Mouse (Mus musculus) left cerebral cortex, adult 2 months (tissue): ENCODE measurements around the gene Padi4. TPM values are rescaled to one million over a fixed set of nuclear protein-coding genes. Genes with fewer than 3 reads are reported as not detected.

Source experiments
- DNase-seq, 2 experiments: peaks; one replicate each; pipeline ENCODE4 v3.0.0; 2021 to 2022; ENCODE audit warnings: low spot score in 2 of 2, mixed read lengths in 1 of 2; ENCODE audit errors: extremely low spot score in 1 of 2
- H3K27ac ChIP-seq: fragments of 200-600 bp; 2 replicates; pipeline ENCODE4 v1.8.1; 2022
- H3K4me3 ChIP-seq: fragments of 200-600 bp; 2 replicates; pipeline ENCODE4 v1.8.1; 2022
- CTCF ChIP-seq: fragments of 200-600 bp; IDR thresholded peaks from 2 replicates; pipeline ENCODE4 v1.8.1; 2022; ENCODE audit warnings: antibody characterized with exemption, mild to moderate bottlenecking, moderate library complexity
- intact Hi-C: fragments of 180-260 bp; cut with DNase I; formaldehyde crosslinking; loops from one replicate; pipeline ENCODE4 v1.15.1; 2025
- total RNA-seq, 2 experiments: library from RNA; stranded (reverse); gene quantifications; 2 replicates each; pipeline ENCODE4 v1.2.3; 2021

The Padi4 gene
- total RNA-seq, 2 experiments from 2014 or later, result 0.14 TPM; not detected in 1

- no peak for DNase-seq
- H3K27ac ChIP-seq, result no peak overlapping the region
- intact Hi-C loops, result no loop called here
- H3K4me3 ChIP-seq, result no peak overlapping the region
- no peak for TF ChIP-seq CTCF
These were observed 50.8 kb downstream of the Padi4 start for GRCm38 (mm10) chr4:140723192-140723591.

- no peak for TF ChIP-seq CTCF
- no peak for DNase-seq
- Histone ChIP-seq H3K27ac (no peak overlapping the region), H3K4me3 (no peak overlapping the region)
- intact Hi-C loops, result no loop called here
These were observed 51.3 kb downstream of the Padi4 start for GRCm38 (mm10) chr4:140722710-140723109.

GRCm38 (mm10) chr4:140721968-140722490 is 52.0 kb downstream of the Padi4 start:
- intact Hi-C loops, result no loop called here
- no peak overlapping the region for H3K27ac ChIP-seq
- no peak overlapping the region for H3K4me3 ChIP-seq
- no peak for DNase-seq
- TF ChIP-seq CTCF, result no peak

- TF ChIP-seq CTCF, result no peak
- no peak overlapping the region for H3K27ac ChIP-seq
- no peak for DNase-seq
- intact Hi-C loops, result no loop called here
- no peak overlapping the region for H3K4me3 ChIP-seq
These were observed 53.9 kb downstream of the Padi4 start for GRCm38 (mm10) chr4:140720091-140720490.

GRCm38 (mm10) chr4:140718436-140718835 is 55.6 kb downstream of the Padi4 start:
- intact Hi-C loops, result no loop called here
- TF ChIP-seq CTCF, result no peak
- Histone ChIP-seq H3K4me3 (no peak overlapping the region), H3K27ac (no peak overlapping the region)
- no peak for DNase-seq

GRCm38 (mm10) chr4:140716994-140717393 is 57.0 kb downstream of the Padi4 start:
- no peak for DNase-seq
- TF ChIP-seq CTCF, result no peak
- Histone ChIP-seq H3K27ac (no peak overlapping the region), H3K4me3 (no peak overlapping the region)
- intact Hi-C loops, result no loop called here

GRCm38 (mm10) chr4:140714586-140714985 is 59.5 kb downstream of the Padi4 start:
- intact Hi-C loops, result loop anchor here (1.0 to 5.0 kb wide), 3 partner anchors 13 to 248 kb away; partner anchors contain the start of gene Sdhb
- DNase-seq, result no peak
- peak overlapping the region; percentile 78 for H3K27ac ChIP-seq
- peak overlapping the region; percentile 16; the same call in 1 of the 2 replicates for H3K4me3 ChIP-seq
- no peak for TF ChIP-seq CTCF

- DNase-seq, result peak; percentile 95 to 97
- intact Hi-C loops, result loop anchor here (1.0 to 5.0 kb wide), 3 partner anchors 12 to 249 kb away; partner anchors contain the start of gene Sdhb
- Histone ChIP-seq H3K4me3 (peak overlapping the region; percentile 16; the same call in 1 of the 2 replicates), H3K27ac (peak overlapping the region; percentile 78)
- peak; percentile 95 for TF ChIP-seq CTCF
These were observed 60.3 kb downstream of the Padi4 start for GRCm38 (mm10) chr4:140713480-140714365.

GRCm38 (mm10) chr4:140711360-140711759 is 62.7 kb downstream of the Padi4 start:
- TF ChIP-seq CTCF, result no peak

GRCm38 (mm10) chr4:140710781-140711180 is 63.3 kb downstream of the Padi4 start:
- intact Hi-C loops, result loop anchor here (5.0 kb wide), 1 partner anchor 252 kb away; the partner anchor contains the start of gene Sdhb
- no peak overlapping the region for H3K4me3 ChIP-seq
- DNase-seq, result no peak
- H3K27ac ChIP-seq, result no peak overlapping the region; the same call in 1 of the 2 replicates
- no peak for TF ChIP-seq CTCF

More at GRCm38 (mm10) chr4:140711360-140711759, 62.7 kb downstream of the Padi4 start:
- peak overlapping the region; percentile 30; the same call in 1 of the 2 replicates for H3K27ac ChIP-seq
- intact Hi-C loops, result loop anchor here (5.0 kb wide), 1 partner anchor 251 kb away; the partner anchor contains the start of gene Sdhb
- H3K4me3 ChIP-seq, result no peak overlapping the region
- DNase-seq, result no peak

GRCm38 (mm10) chr4:140709617-140710016 is 64.4 kb downstream of the Padi4 start:
- TF ChIP-seq CTCF, result no peak
- no peak overlapping the region for H3K27ac ChIP-seq
- no peak for DNase-seq
- intact Hi-C loops, result loop anchor here (5.0 kb wide), 1 partner anchor 253 kb away; the partner anchor contains the start of gene Sdhb
- H3K4me3 ChIP-seq, result no peak overlapping the region

GRCm38 (mm10) chr4:140709111-140709510 is 64.9 kb downstream of the Padi4 start:
- intact Hi-C loops, result no loop called here
- no peak for DNase-seq
- Histone ChIP-seq H3K4me3 (no peak overlapping the region), H3K27ac (no peak overlapping the region)
- TF ChIP-seq CTCF, result no peak
